Mouse (Mus musculus): Measurements from ENCODE around the gene Iqsec1. TPM values are rescaled to one million over a fixed set of nuclear protein-coding genes. Genes with fewer than 3 reads are reported as not detected.

The Iqsec1 gene
- polyA plus RNA-seq, 1 experiment from 2014 or later: 15.1 TPM

DNA sequence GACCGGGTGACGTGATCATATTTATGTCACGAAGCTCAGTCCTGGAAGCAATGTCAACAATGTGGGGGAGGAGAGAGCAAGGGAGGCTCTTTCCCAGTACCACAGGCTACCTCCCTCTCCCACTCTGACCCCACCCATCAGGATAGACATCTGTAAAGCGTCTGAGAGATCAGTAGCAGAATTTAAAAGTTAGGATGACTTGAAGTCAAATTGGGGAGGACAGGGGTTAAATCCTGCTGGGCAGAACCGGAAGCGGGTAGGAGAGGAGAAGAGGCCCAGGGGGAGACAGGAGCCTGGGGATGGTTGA, 366.9 kb downstream of the Iqsec1 start:
- no peak for ATAC-seq
- H3K27ac ChIP-seq (ENCODE audit: low read length): no peak overlapping the region

GRCm38 (mm10) chr6:90620791-90621583, 367.5 kb downstream of the Iqsec1 start:
- Histone ChIP-seq H3K9ac (replicated peaks; ENCODE audit: low read depth, low read length) (no peak overlapping the region), H3K27ac (ENCODE audit: low read length) (no peak overlapping the region)

More for the DNA sequence above, 366.9 kb downstream of the Iqsec1 start:
- 82% methylated on average over 6 of the region's 6 CpGs for WGBS
- Histone ChIP-seq H3K36me3 (ENCODE audit: control insufficient read depth, insufficient read depth) (no peaks in the 10 kb centered on the region), H3K4me2 (ENCODE audit: low read length) (no peak overlapping the region), H3K4me1 (replicated peaks; ENCODE audit: control insufficient read depth, insufficient read depth, low read length) (no peaks in the 10 kb centered on the region), H3K27me3 (replicated peaks; ENCODE audit: control insufficient read depth, insufficient read depth, low read length) (no peaks in the 10 kb centered on the region), H3K4me3 (replicated peaks; ENCODE audit: low read length) (no peak overlapping the region), H3K9ac (replicated peaks; ENCODE audit: low read depth, low read length) (no peak overlapping the region), H3K9me3 (ENCODE audit: control insufficient read depth, low read length) (no peaks in the 10 kb centered on the region)

GRCm38 (mm10) chr6:90619936-90620335, 368.5 kb downstream of the Iqsec1 start:
- no peaks in the 10 kb centered on the region for H3K36me3 ChIP-seq (ENCODE audit: control insufficient read depth, insufficient read depth)
- peaks cover 4% of the 10 kb centered on the region; the same call in 1 of the 2 replicates for H3K4me1 ChIP-seq (replicated peaks; ENCODE audit: control insufficient read depth, insufficient read depth, low read length)
- H3K9ac ChIP-seq (replicated peaks; ENCODE audit: low read depth, low read length): no peak overlapping the region
- no peaks in the 10 kb centered on the region for H3K9me3 ChIP-seq (ENCODE audit: control insufficient read depth, low read length)
- no peak for ATAC-seq
- no peaks in the 10 kb centered on the region for H3K27me3 ChIP-seq (replicated peaks; ENCODE audit: control insufficient read depth, insufficient read depth, low read length)
- no peak overlapping the region for H3K27ac ChIP-seq (ENCODE audit: low read length)
- H3K4me3 ChIP-seq (replicated peaks; ENCODE audit: low read length): no peak overlapping the region
- WGBS: 79% methylated on average over 5 of the region's 5 CpGs
- no peak overlapping the region for H3K4me2 ChIP-seq (ENCODE audit: low read length)

More at GRCm38 (mm10) chr6:90620791-90621583, 367.5 kb downstream of the Iqsec1 start:
- no peaks in the 10 kb centered on the region for H3K9me3 ChIP-seq (ENCODE audit: control insufficient read depth, low read length)
- H3K4me1 ChIP-seq (replicated peaks; ENCODE audit: control insufficient read depth, insufficient read depth, low read length): no peaks in the 10 kb centered on the region
- H3K36me3 ChIP-seq (ENCODE audit: control insufficient read depth, insufficient read depth): no peaks in the 10 kb centered on the region
- 51% methylated on average over 9 of the region's 9 CpGs for WGBS
- ATAC-seq: no peak
- no peak overlapping the region for H3K4me3 ChIP-seq (replicated peaks; ENCODE audit: low read length)
- H3K27me3 ChIP-seq (replicated peaks; ENCODE audit: control insufficient read depth, insufficient read depth, low read length): no peaks in the 10 kb centered on the region
- H3K4me2 ChIP-seq (ENCODE audit: low read length): no peak overlapping the region

DNA sequence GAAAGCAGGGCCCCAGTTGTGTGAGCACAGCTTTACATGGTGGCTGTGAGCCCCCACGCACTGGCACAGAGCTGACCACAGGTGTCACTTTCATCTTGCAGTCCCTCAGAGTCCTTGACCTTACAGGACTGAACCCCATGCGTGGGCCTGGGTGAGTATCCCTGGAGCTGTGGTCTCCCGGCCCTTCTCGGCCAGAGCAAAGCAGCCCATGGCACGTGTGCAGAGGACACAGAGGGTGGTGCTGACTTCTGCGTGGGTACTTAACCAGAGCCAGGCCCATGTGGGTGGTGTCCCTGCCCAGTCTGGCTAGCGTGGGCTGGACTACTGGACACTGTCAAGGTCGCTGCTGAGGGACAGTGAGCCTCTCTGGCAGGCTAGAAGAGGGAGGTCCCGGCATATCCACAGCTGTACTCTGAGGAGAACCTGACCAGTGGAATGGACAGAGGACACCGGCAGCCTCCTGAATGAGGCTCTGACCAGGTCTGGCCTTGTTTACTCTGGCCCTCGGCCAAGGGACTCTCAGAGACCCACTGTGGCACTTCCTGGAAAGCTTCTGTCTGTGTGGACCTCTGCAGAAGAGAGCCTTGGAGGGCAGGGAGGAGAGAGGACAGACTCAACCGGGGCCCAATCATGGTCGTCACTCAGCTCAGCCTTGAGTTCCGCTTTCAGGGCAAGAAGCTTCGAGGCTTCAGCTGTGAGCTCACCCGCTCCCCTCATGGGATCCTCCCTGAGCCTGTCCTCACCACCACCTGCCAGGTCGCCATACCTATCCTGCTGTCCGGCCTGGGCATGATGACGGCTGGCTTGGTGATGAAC, 369.5 kb downstream of the Iqsec1 start:
- ATAC-seq: no peak; the same call in 1 of the 2 replicates
- 86% methylated on average over 19 of the region's 19 CpGs for WGBS

DNA sequence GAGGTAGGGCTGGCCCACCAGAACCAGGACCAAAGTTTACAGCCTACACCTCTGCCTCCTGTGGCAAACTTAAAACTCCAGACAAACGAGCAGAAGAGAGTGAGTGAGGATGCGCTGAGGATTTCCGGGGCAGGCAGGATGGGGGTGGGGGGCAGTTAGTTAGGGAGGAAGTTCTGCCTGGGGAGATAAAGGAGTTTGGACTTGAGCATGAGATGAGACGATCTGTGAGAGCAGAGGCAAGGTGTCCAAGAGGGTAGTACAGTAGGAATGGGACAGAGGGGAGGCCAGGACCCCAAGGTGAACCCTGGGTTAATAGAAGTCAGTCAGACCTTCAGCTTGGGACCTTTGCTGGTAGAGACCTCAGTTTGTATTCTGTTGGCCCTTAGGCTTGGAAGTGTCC, 370.2 kb downstream of the Iqsec1 start:
- peaks cover 4% of the 10 kb centered on the region; the same call in 1 of the 2 replicates for H3K4me1 ChIP-seq (replicated peaks; ENCODE audit: control insufficient read depth, insufficient read depth, low read length)
- H3K4me2 ChIP-seq (ENCODE audit: low read length): no peak overlapping the region
- H3K27ac ChIP-seq (ENCODE audit: low read length): no peak overlapping the region
- no peak overlapping the region for H3K9ac ChIP-seq (replicated peaks; ENCODE audit: low read depth, low read length)
- no peaks in the 10 kb centered on the region for H3K27me3 ChIP-seq (replicated peaks; ENCODE audit: control insufficient read depth, insufficient read depth, low read length)
- no peaks in the 10 kb centered on the region for H3K9me3 ChIP-seq (ENCODE audit: control insufficient read depth, low read length)
- H3K36me3 ChIP-seq (ENCODE audit: control insufficient read depth, insufficient read depth): no peaks in the 10 kb centered on the region
- no peak for ATAC-seq
- no peak overlapping the region for H3K4me3 ChIP-seq (replicated peaks; ENCODE audit: low read length)
- 85% methylated on average over 4 of the region's 4 CpGs for WGBS

More for the DNA sequence above, 369.5 kb downstream of the Iqsec1 start:
- H3K4me2 ChIP-seq (ENCODE audit: low read length): no peak overlapping the region
- H3K27me3 ChIP-seq (replicated peaks; ENCODE audit: control insufficient read depth, insufficient read depth, low read length): no peaks in the 10 kb centered on the region
- no peak overlapping the region for H3K9ac ChIP-seq (replicated peaks; ENCODE audit: low read depth, low read length)
- peaks cover 4% of the 10 kb centered on the region; the same call in 1 of the 2 replicates for H3K4me1 ChIP-seq (replicated peaks; ENCODE audit: control insufficient read depth, insufficient read depth, low read length)
- no peaks in the 10 kb centered on the region for H3K9me3 ChIP-seq (ENCODE audit: control insufficient read depth, low read length)
- H3K36me3 ChIP-seq (ENCODE audit: control insufficient read depth, insufficient read depth): no peaks in the 10 kb centered on the region
- H3K4me3 ChIP-seq (replicated peaks; ENCODE audit: low read length): no peak overlapping the region
- no peak overlapping the region for H3K27ac ChIP-seq (ENCODE audit: low read length)

DNA sequence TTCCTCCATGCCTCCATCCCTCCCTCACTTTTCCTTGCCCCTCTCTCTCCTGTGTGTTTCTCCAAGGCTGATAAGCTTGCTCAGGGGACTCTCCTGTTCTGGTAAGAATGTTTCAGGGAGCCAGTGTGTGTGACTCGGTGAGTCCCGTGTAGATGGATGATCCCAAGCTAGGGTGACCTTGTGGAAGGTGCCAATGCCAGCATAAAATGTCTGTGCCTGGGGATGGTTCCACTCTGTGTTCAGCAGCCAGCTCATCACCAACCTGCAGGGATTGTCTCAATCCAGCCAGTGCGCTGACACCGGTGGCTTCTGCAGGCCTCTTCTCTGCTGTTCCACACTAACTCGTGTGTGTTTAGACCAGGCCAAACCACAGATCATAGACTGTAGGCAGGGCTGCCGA, 372.0 kb downstream of the Iqsec1 start:
- Histone ChIP-seq H3K4me1 (replicated peaks; ENCODE audit: control insufficient read depth, insufficient read depth, low read length) (peaks cover 4% of the 10 kb centered on the region; the same call in 1 of the 2 replicates), H3K9me3 (ENCODE audit: control insufficient read depth, low read length) (no peaks in the 10 kb centered on the region), H3K9ac (replicated peaks; ENCODE audit: low read depth, low read length) (no peak overlapping the region), H3K36me3 (ENCODE audit: control insufficient read depth, insufficient read depth) (no peaks in the 10 kb centered on the region), H3K27ac (ENCODE audit: low read length) (no peak overlapping the region), H3K4me3 (replicated peaks; ENCODE audit: low read length) (no peak overlapping the region), H3K27me3 (replicated peaks; ENCODE audit: control insufficient read depth, insufficient read depth, low read length) (no peaks in the 10 kb centered on the region), H3K4me2 (ENCODE audit: low read length) (no peak overlapping the region)
- ATAC-seq: no peak
- WGBS: 84% methylated on average over 6 of the region's 6 CpGs

- H3K4me1 ChIP-seq (replicated peaks; ENCODE audit: control insufficient read depth, insufficient read depth, low read length): peaks cover 4% of the 10 kb centered on the region; the same call in 1 of the 2 replicates
- no peak for ATAC-seq
- H3K9me3 ChIP-seq (ENCODE audit: control insufficient read depth, low read length): no peaks in the 10 kb centered on the region
- H3K4me2 ChIP-seq (ENCODE audit: low read length): no peak overlapping the region
- H3K27ac ChIP-seq (ENCODE audit: low read length): no peak overlapping the region
- H3K4me3 ChIP-seq (replicated peaks; ENCODE audit: low read length): no peak overlapping the region
- no peak overlapping the region for H3K9ac ChIP-seq (replicated peaks; ENCODE audit: low read depth, low read length)
- no peaks in the 10 kb centered on the region for H3K36me3 ChIP-seq (ENCODE audit: control insufficient read depth, insufficient read depth)
- 79% methylated on average over 6 of the region's 6 CpGs for WGBS
- no peaks in the 10 kb centered on the region for H3K27me3 ChIP-seq (replicated peaks; ENCODE audit: control insufficient read depth, insufficient read depth, low read length)
Observed at GRCm38 (mm10) chr6:90615991-90616390, 372.5 kb downstream of the Iqsec1 start.

GRCm38 (mm10) chr6:90615362-90615761, 373.1 kb downstream of the Iqsec1 start:
- Histone ChIP-seq H3K27ac (ENCODE audit: low read length) (no peak overlapping the region), H3K36me3 (ENCODE audit: control insufficient read depth, insufficient read depth) (no peaks in the 10 kb centered on the region), H3K4me2 (ENCODE audit: low read length) (no peak overlapping the region), H3K4me3 (replicated peaks; ENCODE audit: low read length) (no peak overlapping the region), H3K9ac (replicated peaks; ENCODE audit: low read depth, low read length) (no peak overlapping the region), H3K9me3 (ENCODE audit: control insufficient read depth, low read length) (no peaks in the 10 kb centered on the region), H3K27me3 (replicated peaks; ENCODE audit: control insufficient read depth, insufficient read depth, low read length) (no peaks in the 10 kb centered on the region), H3K4me1 (replicated peaks; ENCODE audit: control insufficient read depth, insufficient read depth, low read length) (peaks cover 4% of the 10 kb centered on the region; the same call in 1 of the 2 replicates)
- WGBS: 57% methylated on average over 7 of the region's 7 CpGs
- ATAC-seq: 0 out of 2 replicates have a peak, but pooled peaks have one; percentile 20

GRCm38 (mm10) chr6:90613277-90613676, 375.2 kb downstream of the Iqsec1 start:
- no peaks in the 10 kb centered on the region for H3K9me3 ChIP-seq (ENCODE audit: control insufficient read depth, low read length)
- H3K4me3 ChIP-seq (replicated peaks; ENCODE audit: low read length): no peak overlapping the region
- peaks cover 4% of the 10 kb centered on the region; the same call in 1 of the 2 replicates for H3K4me1 ChIP-seq (replicated peaks; ENCODE audit: control insufficient read depth, insufficient read depth, low read length)
- no peak overlapping the region for H3K9ac ChIP-seq (replicated peaks; ENCODE audit: low read depth, low read length)
- no peak for ATAC-seq
- H3K4me2 ChIP-seq (ENCODE audit: low read length): no peak overlapping the region
- H3K36me3 ChIP-seq (ENCODE audit: control insufficient read depth, insufficient read depth): no peaks in the 10 kb centered on the region
- no peak overlapping the region for H3K27ac ChIP-seq (ENCODE audit: low read length)
- H3K27me3 ChIP-seq (replicated peaks; ENCODE audit: control insufficient read depth, insufficient read depth, low read length): no peaks in the 10 kb centered on the region
- 88% methylated on average over 8 of the region's 8 CpGs for WGBS
